9 mouse cellular contexts compared by ENCODE assay signal in genomic region chr2:121832484-121832894, GRCm38 (mm10). TPM values are rescaled to one million over a fixed set of nuclear protein-coding genes. Genes with fewer than 3 reads are reported as not detected.
DNase-seq lines count a peak whose midpoint lies in the region; ATAC-seq and TF ChIP-seq lines count a peak whose summit lies in the region.
"Had no signal": no experiment of that assay in that cellular context is flagged by ENCODE, and none has a peak within 500 bp of the region (broad histone marks: within the 10 kb centered on the region; RNA-seq: fewer than 3 reads in every experiment).

No protein-coding gene starts in this region.

- no peak overlapping the region for H3K4me2 ChIP-seq in kidney, embryonic 15.5 days
- H3K4me2 ChIP-seq in forebrain, postnatal 0 days (ENCODE audit: low read depth) = no peak overlapping the region
- H3K4me2 ChIP-seq in hindbrain, embryonic 12.5 days (replicated peaks) = 0 out of 2 replicates have a peak overlapping the region, but pooled peaks have one; percentile 25
- no peak overlapping the region for H3K4me2 ChIP-seq in midbrain, postnatal 0 days (ENCODE audit: low read depth, low read length, poor library complexity, severe bottlenecking)
- H3K4me2 ChIP-seq: embryonic facial prominence, embryonic 12.5 days had no signal

- no peak overlapping the region for H3K4me3 ChIP-seq in kidney, embryonic 15.5 days (replicated peaks)
- no peak overlapping the region for H3K4me3 ChIP-seq in forebrain, postnatal 0 days (ENCODE audit: low read depth, low read length)
- no peak overlapping the region for H3K4me3 ChIP-seq in hindbrain, embryonic 12.5 days
- no peak overlapping the region for H3K4me3 ChIP-seq in midbrain, postnatal 0 days (ENCODE audit: low read depth, low read length)
- H3K4me3 ChIP-seq in thymus, adult 2 months (ENCODE audit: control insufficient read depth, insufficient read depth, low read length) = no peak overlapping the region
- H3K4me3 ChIP-seq: embryonic facial prominence, embryonic 12.5 days had no signal

- peak; percentile 41 for DNase-seq in kidney, adult 18-20 months
- peak; percentile 60 for DNase-seq in c-Kit-positive CD71-positive TER-119-positive erythroid progenitor cells, embryonic 14.5 days (ENCODE audit: low spot score)
- DNase-seq in forebrain, postnatal 0 days = peak; percentile 81
- DNase-seq in left cerebral cortex, postnatal 14 days (ENCODE audit: low spot score in 2 of 2) = peak; percentile 63 to 68
- peak; percentile 78 for DNase-seq in midbrain, postnatal 0 days (ENCODE audit: low spot score)
- peak; percentile 27 for DNase-seq in thymus, adult 2 months

- H3K9ac ChIP-seq in kidney, embryonic 15.5 days = no peak overlapping the region
- H3K9ac ChIP-seq in forebrain, postnatal 0 days = no peak overlapping the region
- H3K9ac ChIP-seq in hindbrain, embryonic 12.5 days = no peak overlapping the region
- no peak overlapping the region for H3K9ac ChIP-seq in midbrain, postnatal 0 days (replicated peaks; ENCODE audit: low read length, poor library complexity, severe bottlenecking)
- H3K9ac ChIP-seq: embryonic facial prominence, embryonic 12.5 days had no signal

- H3K9me3 ChIP-seq in kidney, embryonic 15.5 days (replicated peaks) = no peaks in the 10 kb centered on the region
- no peaks in the 10 kb centered on the region for H3K9me3 ChIP-seq in forebrain, postnatal 0 days (ENCODE audit: low read length)
- H3K9me3 ChIP-seq in hindbrain, embryonic 12.5 days (replicated peaks) = no peaks in the 10 kb centered on the region
- H3K9me3 ChIP-seq in midbrain, postnatal 0 days (ENCODE audit: low read length) = no peaks in the 10 kb centered on the region
- H3K9me3 ChIP-seq: embryonic facial prominence, embryonic 12.5 days had no signal

- no peaks in the 10 kb centered on the region for H3K36me3 ChIP-seq in kidney, embryonic 15.5 days
- H3K36me3 ChIP-seq in forebrain, postnatal 0 days (ENCODE audit: insufficient read depth) = no peaks in the 10 kb centered on the region
- H3K36me3 ChIP-seq in hindbrain, embryonic 12.5 days = no peaks in the 10 kb centered on the region
- no peaks in the 10 kb centered on the region for H3K36me3 ChIP-seq in midbrain, postnatal 0 days (ENCODE audit: insufficient read depth, low read length)
- H3K36me3 ChIP-seq in thymus, adult 2 months (ENCODE audit: control insufficient read depth, insufficient read depth, low read length) = no peaks in the 10 kb centered on the region
- H3K36me3 ChIP-seq: embryonic facial prominence, embryonic 12.5 days had no signal

- intact Hi-C loops in left cerebral cortex, postnatal 14 days (cut with DNase I) = loop anchor here (2.0 kb wide), 1 partner anchor 262 kb away; no protein-coding TSS in a partner anchor

- TF ChIP-seq CTCF in forebrain, postnatal 0 days (IDR thresholded peaks at IDR 0.05; ENCODE audit: low read depth) = peak; percentile 92
- peak; percentile 86 for TF ChIP-seq CTCF in midbrain, postnatal 0 days (IDR thresholded peaks at IDR 0.05)
- no peak for TF ChIP-seq CTCF in thymus, adult 2 months (IDR thresholded peaks at IDR 0.05; ENCODE audit: borderline replicate concordance, control insufficient read depth, extremely low read depth, insufficient read depth, low read length, poor library complexity)

- H3K27me3 ChIP-seq in kidney, embryonic 15.5 days = no peaks in the 10 kb centered on the region; the same call in 1 of the 2 replicates
- no peaks in the 10 kb centered on the region for H3K27me3 ChIP-seq in forebrain, postnatal 0 days (ENCODE audit: insufficient read depth, low read length)
- no peaks in the 10 kb centered on the region for H3K27me3 ChIP-seq in hindbrain, embryonic 12.5 days
- H3K27me3 ChIP-seq in midbrain, postnatal 0 days (ENCODE audit: insufficient read depth, low read length) = no peaks in the 10 kb centered on the region
- H3K27me3 ChIP-seq in thymus, adult 2 months (ENCODE audit: control insufficient read depth, insufficient read depth, low read length) = no peaks in the 10 kb centered on the region
- H3K27me3 ChIP-seq: embryonic facial prominence, embryonic 12.5 days had no signal

- no peaks in the 10 kb centered on the region for H3K4me1 ChIP-seq in kidney, embryonic 15.5 days
- H3K4me1 ChIP-seq in forebrain, postnatal 0 days (ENCODE audit: insufficient read depth) = no peaks in the 10 kb centered on the region
- H3K4me1 ChIP-seq in hindbrain, embryonic 12.5 days = peaks cover 5% of the 10 kb centered on the region; the same call in 1 of the 2 replicates
- no peaks in the 10 kb centered on the region for H3K4me1 ChIP-seq in midbrain, postnatal 0 days (ENCODE audit: insufficient read depth, low read length)
- H3K4me1 ChIP-seq in thymus, adult 2 months (replicated peaks; ENCODE audit: control insufficient read depth, insufficient read depth, low read length) = no peaks in the 10 kb centered on the region
- H3K4me1 ChIP-seq: embryonic facial prominence, embryonic 12.5 days had no signal

- WGBS in kidney, embryonic 15.5 days = 11% methylated on average over 5 of the region's 5 CpGs
- WGBS in forebrain, postnatal 0 days = 7% methylated on average over 5 of the region's 5 CpGs
- WGBS in hindbrain, embryonic 12.5 days = 9% methylated on average over 5 of the region's 5 CpGs
- 6% methylated on average over 5 of the region's 5 CpGs for WGBS in midbrain, postnatal 0 days
- 10% methylated on average over 5 of the region's 5 CpGs for WGBS in thymus, adult 2 months

- H3K27ac ChIP-seq in kidney, embryonic 15.5 days = no peak overlapping the region
- no peak overlapping the region for H3K27ac ChIP-seq in forebrain, postnatal 0 days (ENCODE audit: low read depth, low read length)
- no peak overlapping the region for H3K27ac ChIP-seq in hindbrain, embryonic 12.5 days
- H3K27ac ChIP-seq in midbrain, postnatal 0 days (ENCODE audit: low read depth, low read length) = no peak overlapping the region
- no peak overlapping the region for H3K27ac ChIP-seq in thymus, adult 2 months (ENCODE audit: control insufficient read depth, insufficient read depth, low read length)
- H3K27ac ChIP-seq: embryonic facial prominence, embryonic 12.5 days had no signal

- no peak; the same call in 1 of the 2 replicates for ATAC-seq in kidney, embryonic 15.5 days (replicated peaks; ENCODE audit: low FRiP score)
- ATAC-seq in forebrain, postnatal 0 days = peak; percentile 82
- ATAC-seq in hindbrain, embryonic 12.5 days (ENCODE audit: low FRiP score) = peak; percentile 38; the same call in 1 of the 2 replicates
- ATAC-seq in midbrain, postnatal 0 days (ENCODE audit: low FRiP score) = 0 out of 2 replicates have a peak, but pooled peaks have one; percentile 41

- no peak for TF ChIP-seq POLR2A in thymus, adult 2 months (IDR thresholded peaks at IDR 0.05; ENCODE audit: control insufficient read depth, extremely low read depth, insufficient read depth, low read length, poor library complexity)

RNA-seq across cellular contexts. Expression of gene Frmd5, which starts 25.6 kb away (rescaled TPM):
- 1.8 and 2.4 TPM in 2 replicates for polyA plus RNA-seq in kidney, embryonic 15.5 days (2015; fragmentation: Nextera tagmentation; extraction: Ambion mirVana)
- 53.3 and 54.3 TPM in 2 replicates for total RNA-seq in forebrain, postnatal 0 days (2014; rRNA removed)
- 10.3 and 15.7 TPM in 2 replicates for polyA plus RNA-seq in forebrain, postnatal 0 days (2015; fragmentation: Nextera tagmentation; extraction: Ambion mirVana)
- polyA plus RNA-seq in hindbrain, embryonic 12.5 days (2016; fragmentation: Nextera tagmentation; extraction: Ambion mirVana) = 26.5 and 32.1 TPM in 2 replicates
- 10 to 100 TPM; 47.7 to 54.5 TPM for total RNA-seq in left cerebral cortex, postnatal 14 days (2021)
- total RNA-seq in midbrain, postnatal 0 days (2014; rRNA removed) = 38.3 and 42.5 TPM in 2 replicates
- 12.3 and 14.6 TPM in 2 replicates for polyA plus RNA-seq in midbrain, postnatal 0 days (2015; fragmentation: Nextera tagmentation; extraction: Ambion mirVana)
- polyA plus RNA-seq in thymus, adult 2 months (2012; rRNA removed) = 1.4 and 8.8 TPM in 2 replicates

RNA-seq across cellular contexts. Expression of gene Casc4, which starts 34.3 kb away (rescaled TPM):
- 20.0 and 23.3 TPM in 2 replicates for polyA plus RNA-seq in kidney, embryonic 15.5 days (2015; fragmentation: Nextera tagmentation; extraction: Ambion mirVana)
- 116 and 135 TPM in 2 replicates for total RNA-seq in forebrain, postnatal 0 days (2014; rRNA removed)
- polyA plus RNA-seq in forebrain, postnatal 0 days (2015; fragmentation: Nextera tagmentation; extraction: Ambion mirVana) = 21.3 and 44.7 TPM in 2 replicates
- 32.2 and 34.8 TPM in 2 replicates for polyA plus RNA-seq in hindbrain, embryonic 12.5 days (2016; fragmentation: Nextera tagmentation; extraction: Ambion mirVana)
- 100 to 1,000 TPM; 122 to 123 TPM for total RNA-seq in left cerebral cortex, postnatal 14 days (2021)
- total RNA-seq in midbrain, postnatal 0 days (2014; rRNA removed) = 118 and 127 TPM in 2 replicates
- polyA plus RNA-seq in midbrain, postnatal 0 days (2015; fragmentation: Nextera tagmentation; extraction: Ambion mirVana) = 37.3 and 56.4 TPM in 2 replicates
- 8.7 and 10.0 TPM in 2 replicates for polyA plus RNA-seq in thymus, adult 2 months (2012; rRNA removed)

Comparison
In these comparisons a context has a peak if more than half of its experiments do, and no peak if none do; other contexts are left out.
1. DNase-seq: peak in every context shown above with its lines; median percentile 81 in forebrain, postnatal 0 days; 78 in midbrain, postnatal 0 days; 66 in left cerebral cortex, postnatal 14 days; 60 in c-Kit-positive CD71-positive TER-119-positive erythroid progenitor cells, embryonic 14.5 days; 41 in kidney, adult 18-20 months; 27 in thymus, adult 2 months.